Mouse (Mus musculus) layer of hippocampus, adult 9-11 months (tissue): Measurements from ENCODE around the gene Gm21209.
"Not testable (repeated sequence)": the region's sequence is repeated elsewhere in the genome, so short reads cannot be mapped to it uniquely, and the experiment has no call there.

Source experiments
- DNase-seq: peaks from one replicate; pipeline ENCODE4 v3.0.0; 2022

The Gm21209 gene

GRCm38 (mm10) chrY:49570856-49571255 is at the start of gene Gm21209:
Gene Gm21209 (plus strand): TSS chrY:49571156.
- not testable (repeated sequence) for DNase-seq
